Mouse (Mus musculus) spleen, adult 2 months (tissue): ENCODE data around the gene Klf12.

Experiments
- CTCF ChIP-seq: fragments of 200-500 bp; IDR thresholded peaks from 2 replicates; pipeline ENCODE4 v1.5.1; 2011; ENCODE audit warnings: mild to moderate bottlenecking, inconsistent platforms; ENCODE audit not compliant: insufficient read depth, insufficient read length, insufficient replicate concordance; ENCODE audit errors: extremely low read depth
- POLR2A ChIP-seq: fragments of 200-500 bp; IDR thresholded peaks from 2 replicates; pipeline ENCODE4 v1.6.1; 2011; ENCODE audit warnings: low read depth, low read length, inconsistent platforms

DNA sequence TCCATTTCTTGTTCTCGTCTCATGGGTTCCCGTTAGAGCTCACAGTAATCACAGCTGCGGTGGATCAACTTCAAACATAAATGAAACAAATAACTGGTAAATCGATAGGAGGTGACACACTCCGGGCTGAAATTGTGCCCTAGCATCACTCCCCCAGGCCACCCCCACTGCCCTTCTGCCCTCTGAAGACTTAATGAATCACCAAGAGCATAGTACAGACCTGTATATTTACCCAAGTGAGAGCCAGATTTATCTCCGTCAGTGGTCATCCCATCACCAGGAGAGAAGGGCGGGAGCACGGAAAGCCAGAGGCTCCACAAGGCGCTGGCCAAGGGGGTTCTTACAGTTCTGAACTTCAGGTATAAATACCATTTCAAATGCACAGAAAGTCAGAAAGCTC is 150.2 kb downstream of the Klf12 start:
- TF ChIP-seq POLR2A, result no peak
- TF ChIP-seq CTCF, result no peak
